Mouse (Mus musculus) heart, postnatal 0 days (tissue): Measurements from ENCODE around the gene Pnpt1. TPM values are rescaled to one million over a fixed set of nuclear protein-coding genes. Genes with fewer than 3 reads are reported as not detected.
A peak's percentile ranks its signal among the peaks of the same experiment; 100 is the strongest.

Source experiments
- ATAC-seq: fragments of 200-750 bp; cut with Nextera tagmentation; 2 replicates; pipeline ENCODE4 v1.8.0; 2017; ENCODE audit warnings: low read depth, moderate number of reproducible peaks, moderate library complexity; ENCODE audit not compliant: insufficient read depth
- DNase-seq: peaks from one replicate; pipeline ENCODE4 v3.0.0-alpha.2; 2016; ENCODE audit warnings: low spot score
- H3K27ac ChIP-seq: fragments of 300-500 bp; sonication (generic); 2 replicates; pipeline ENCODE4 v1.5.1; 2014; ENCODE audit warnings: low read depth, mild to moderate bottlenecking
- H3K27me3 ChIP-seq: fragments of 300-500 bp; sonication (generic); 2 replicates; pipeline ENCODE4 v1.6.1; 2014; ENCODE audit warnings: low read length, mixed read lengths; ENCODE audit not compliant: control insufficient read depth, insufficient read depth
- H3K36me3 ChIP-seq: fragments of 300-500 bp; sonication (generic); replicated peaks from 2 replicates; pipeline ENCODE4 v1.6.1; 2014; ENCODE audit warnings: low read length, mixed read lengths; ENCODE audit not compliant: control insufficient read depth, insufficient read depth
- H3K4me1 ChIP-seq: fragments of 300-500 bp; sonication (generic); 2 replicates; pipeline ENCODE4 v1.6.1; 2014; ENCODE audit warnings: antibody characterized with exemption; ENCODE audit not compliant: control insufficient read depth, insufficient read depth
- H3K4me2 ChIP-seq: fragments of 300-500 bp; sonication (generic); 2 replicates; pipeline ENCODE4 v1.6.1; 2014; ENCODE audit warnings: low read depth, mild to moderate bottlenecking, low read length, moderate library complexity
- H3K4me3 ChIP-seq: fragments of 300-500 bp; sonication (generic); 2 replicates; pipeline ENCODE4 v1.5.1; 2014; ENCODE audit warnings: low read depth, low read length
- H3K9ac ChIP-seq: fragments of 300-500 bp; sonication (generic); replicated peaks from 2 replicates; pipeline ENCODE4 v1.6.1; 2014; ENCODE audit warnings: low read depth, low read length, mixed read lengths
- H3K9me3 ChIP-seq: fragments of 300-500 bp; sonication (generic); replicated peaks from 2 replicates; pipeline ENCODE4 v1.6.1; 2016; ENCODE audit warnings: low read length; ENCODE audit not compliant: control insufficient read depth
- CTCF ChIP-seq: IDR thresholded peaks from 2 replicates; pipeline ENCODE4 v1.5.1; 2016; ENCODE audit warnings: antibody characterized with exemption, control low read depth, low read depth
- EP300 ChIP-seq: IDR thresholded peaks from 2 replicates; pipeline ENCODE4 v1.6.1; 2016; ENCODE audit warnings: antibody characterized with exemption, low read depth
- WGBS: fragments of 180-500 bp; shearing (Covaris S2); extraction: QIAGEN DNeasy Blood & Tissue Kit; methylation state at CpG from one replicate; pipeline ENCODE4 v1.1.7; 2014; 5-methylcytosine and 5-hydroxymethylcytosine counted together
- polyA plus RNA-seq: library from polyadenylated mRNA; unstranded; fragments of >200 nt; fragmentation: Nextera tagmentation; extraction: Ambion mirVana; gene quantifications from 2 replicates; pipeline ENCODE4 v1.2.1, GENCODE M21; 2015
- total RNA-seq: library from RNA; depleted of rRNA; stranded (reverse); fragments of >200 nt; gene quantifications from 2 replicates; pipeline ENCODE4 v1.2.3, GENCODE M21; 2014; ENCODE audit warnings: low replicate concordance

Gene Pnpt1
- total and polyA plus RNA-seq, 2 experiments from 2014 or later = 26.6 to 48.0 TPM

DNA sequence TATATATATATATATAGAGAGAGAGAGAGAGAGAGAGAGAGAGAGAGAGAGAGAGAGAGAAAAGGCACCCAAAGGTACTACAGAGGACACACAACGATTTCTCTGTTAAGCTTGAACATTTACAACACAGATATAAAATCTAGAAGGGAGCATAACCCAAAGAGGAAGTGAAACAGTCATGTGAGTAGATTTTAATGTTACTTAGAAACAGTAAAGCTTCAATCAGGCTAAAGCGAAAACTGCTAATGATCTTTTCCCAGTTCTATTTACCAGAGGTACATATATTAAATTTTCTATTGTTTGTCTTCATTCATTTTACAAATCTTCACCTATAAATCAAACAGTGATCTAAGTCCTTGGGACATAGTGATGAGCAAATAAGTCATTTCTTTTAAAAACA is 18.4 kb downstream of the Pnpt1 start:
- WGBS = 95% methylated on average over 2 of the region's 2 CpGs
- peaks cover 29% of the 10 kb centered on the region for H3K36me3 ChIP-seq

DNA sequence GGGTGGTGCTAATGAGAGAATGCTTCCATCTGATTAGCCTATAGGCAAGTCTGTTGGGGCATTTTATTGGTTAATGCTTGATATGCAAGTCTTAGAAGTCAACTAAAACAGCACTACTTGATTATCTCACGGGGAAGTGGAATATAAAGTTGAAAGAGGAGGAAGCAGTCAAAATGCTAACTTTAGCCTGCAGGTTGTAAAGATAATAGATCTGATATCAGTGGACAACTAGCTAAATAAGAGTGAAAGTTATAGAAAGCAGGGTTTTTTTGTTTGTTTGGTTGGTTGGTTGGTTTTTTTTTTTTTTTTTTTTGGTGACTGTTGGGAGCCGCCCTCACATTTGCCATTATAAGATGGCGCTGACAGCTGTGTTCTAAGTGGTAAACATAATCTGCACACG is 33.0 kb downstream of the Pnpt1 start:
- no peaks in the 10 kb centered on the region for H3K9me3 ChIP-seq
- ATAC-seq (no peak), DNase-seq (no peak)
- H3K4me3 ChIP-seq = no peak overlapping the region
- H3K36me3 ChIP-seq = peaks cover 27% of the 10 kb centered on the region
- no peaks in the 10 kb centered on the region for H3K4me1 ChIP-seq
- WGBS = 81% methylated on average over 4 of the region's 4 CpGs
- H3K4me2 ChIP-seq = no peak overlapping the region
- H3K27me3 ChIP-seq = no peaks in the 10 kb centered on the region
- TF ChIP-seq EP300 = no peak
- TF ChIP-seq CTCF = no peak
- no peak overlapping the region for H3K27ac ChIP-seq
- no peak overlapping the region for H3K9ac ChIP-seq

More for the DNA sequence above, 18.4 kb downstream of the Pnpt1 start:
- Histone ChIP-seq H3K4me3 (no peak overlapping the region), H3K4me2 (no peak overlapping the region), H3K27me3 (no peaks in the 10 kb centered on the region), H3K9me3 (no peaks in the 10 kb centered on the region), H3K9ac (no peak overlapping the region), H3K27ac (no peak overlapping the region), H3K4me1 (no peaks in the 10 kb centered on the region)
- TF ChIP-seq EP300 (no peak), CTCF (no peak)
- no peak for DNase-seq
- ATAC-seq = no peak

DNA sequence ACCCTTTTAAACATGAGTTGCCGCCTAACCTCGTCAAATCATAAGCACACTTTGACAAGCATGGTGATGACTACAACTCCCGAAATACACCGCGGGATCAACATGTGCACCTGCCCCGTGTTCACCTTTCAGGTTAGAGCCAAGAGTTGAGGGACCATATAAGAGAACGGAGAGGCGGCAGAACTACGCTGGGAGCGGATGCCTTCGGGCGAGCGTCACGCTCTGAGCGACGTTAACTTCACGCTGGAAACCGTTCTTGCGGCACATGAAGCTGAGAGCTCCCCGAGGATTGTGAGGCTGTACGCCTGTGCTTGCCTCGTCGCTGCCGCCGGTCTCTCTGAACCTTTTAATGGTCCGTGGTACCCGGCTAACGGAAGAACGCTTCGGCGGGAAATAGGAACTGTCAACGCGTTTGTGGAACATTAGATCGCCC is 41.4 kb downstream of the Pnpt1 start:
- no peaks in the 10 kb centered on the region for H3K27me3 ChIP-seq
- H3K27ac ChIP-seq = peak overlapping the region; percentile 83
- no peaks in the 10 kb centered on the region for H3K9me3 ChIP-seq
- H3K36me3 ChIP-seq = no peaks in the 10 kb centered on the region
- H3K4me1 ChIP-seq = peaks cover 11% of the 10 kb centered on the region
- H3K4me3 ChIP-seq = peak overlapping the region; percentile 99
- WGBS = under 1% methylated on average over 34 of the region's 34 CpGs
- TF ChIP-seq CTCF (no peak), EP300 (no peak)
- DNase-seq = peak; percentile 38
- peak overlapping the region; percentile 68 for H3K9ac ChIP-seq
- peak overlapping the region; percentile 98 for H3K4me2 ChIP-seq
- no peak for ATAC-seq

DNA sequence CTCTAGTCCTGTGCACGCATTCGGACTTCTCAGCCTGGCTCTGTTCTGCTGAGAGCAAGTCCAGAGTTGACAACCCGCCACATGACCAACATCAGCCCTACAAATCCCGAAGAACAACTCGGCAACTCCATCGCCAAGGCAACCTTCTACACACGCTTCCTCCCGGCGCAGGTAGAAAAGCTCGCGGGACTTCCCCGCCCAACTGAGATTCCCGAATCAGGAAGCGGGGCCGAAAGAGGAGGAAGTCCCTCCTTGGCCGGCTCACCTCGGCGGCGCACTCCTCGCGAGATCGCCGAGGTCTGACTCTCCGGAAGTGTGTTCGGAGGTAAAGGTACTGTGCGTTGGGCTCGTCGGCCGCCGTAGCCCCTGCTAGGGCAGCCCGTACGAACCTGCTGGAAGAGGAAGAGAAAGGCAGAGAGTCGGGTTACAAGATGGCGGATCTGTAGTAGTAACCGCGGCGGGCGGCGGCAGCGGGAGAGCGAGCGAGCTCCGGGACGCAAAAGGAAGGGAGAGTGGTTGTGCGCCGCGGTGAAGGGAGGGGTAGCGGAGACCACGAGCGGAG is 42.1 kb downstream of the Pnpt1 start, which contains the start of gene Ppp4r3b:
TSS of gene Ppp4r3b (plus strand) at position 328 of the 562 bp plus-strand sequence.
- TF ChIP-seq CTCF (no peak), EP300 (peak; percentile 96)
- WGBS = under 1% methylated on average over 50 of the region's 50 CpGs
- H3K4me1 ChIP-seq = peaks cover 11% of the 10 kb centered on the region
- H3K4me2 ChIP-seq = peak within 1 kb of the TSS; percentile 98
- peak within 1 kb of the TSS; percentile 99 for H3K4me3 ChIP-seq
- H3K9me3 ChIP-seq = no peaks in the 10 kb centered on the region
- H3K36me3 ChIP-seq = no peaks in the 10 kb centered on the region
- ATAC-seq (peak; percentile 96), DNase-seq (peak; percentile 99)
- no peaks in the 10 kb centered on the region for H3K27me3 ChIP-seq
- H3K9ac ChIP-seq = peak within 1 kb of the TSS; percentile 99
- H3K27ac ChIP-seq = peak within 1 kb of the TSS; percentile 100

DNA sequence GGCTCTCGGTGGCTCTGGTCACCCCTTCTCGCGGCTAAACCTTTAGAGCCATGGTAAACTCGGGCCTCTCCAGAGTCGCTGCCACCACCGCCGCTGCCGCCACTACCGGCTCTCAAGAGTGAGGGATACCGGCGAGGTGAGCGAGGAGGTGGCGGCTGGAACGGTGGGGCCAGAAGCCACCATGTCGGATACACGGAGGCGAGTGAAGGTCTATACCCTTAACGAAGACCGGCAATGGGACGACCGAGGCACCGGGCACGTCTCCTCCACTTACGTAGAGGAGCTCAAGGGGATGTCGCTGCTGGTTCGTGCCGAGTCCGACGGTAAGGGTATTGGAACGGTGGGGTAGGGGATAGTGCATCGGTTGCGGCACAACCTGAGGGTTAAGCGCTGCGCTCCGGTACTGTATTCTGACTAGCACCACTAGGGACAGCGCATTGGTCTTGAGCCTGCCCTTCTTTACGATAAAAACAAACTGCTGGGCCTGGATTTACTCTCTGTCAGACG is 42.6 kb downstream of the Pnpt1 start:
- H3K4me1 ChIP-seq = peaks cover 11% of the 10 kb centered on the region
- H3K9me3 ChIP-seq = no peaks in the 10 kb centered on the region
- DNase-seq (peak; percentile 87), ATAC-seq (peak; percentile 76)
- 0% methylated on average over 38 of the region's 38 CpGs for WGBS
- no peaks in the 10 kb centered on the region for H3K27me3 ChIP-seq
- no peak for TF ChIP-seq EP300
- peak; percentile 52 for TF ChIP-seq CTCF
- H3K36me3 ChIP-seq = no peaks in the 10 kb centered on the region
- peak overlapping the region; percentile 99 for H3K9ac ChIP-seq
- peak overlapping the region; percentile 100 for H3K27ac ChIP-seq
- peak overlapping the region; percentile 98 for H3K4me2 ChIP-seq
- peak overlapping the region; percentile 99 for H3K4me3 ChIP-seq
